ENCODE assay signal across 10 mouse cellular contexts in the genomic region with DNA sequence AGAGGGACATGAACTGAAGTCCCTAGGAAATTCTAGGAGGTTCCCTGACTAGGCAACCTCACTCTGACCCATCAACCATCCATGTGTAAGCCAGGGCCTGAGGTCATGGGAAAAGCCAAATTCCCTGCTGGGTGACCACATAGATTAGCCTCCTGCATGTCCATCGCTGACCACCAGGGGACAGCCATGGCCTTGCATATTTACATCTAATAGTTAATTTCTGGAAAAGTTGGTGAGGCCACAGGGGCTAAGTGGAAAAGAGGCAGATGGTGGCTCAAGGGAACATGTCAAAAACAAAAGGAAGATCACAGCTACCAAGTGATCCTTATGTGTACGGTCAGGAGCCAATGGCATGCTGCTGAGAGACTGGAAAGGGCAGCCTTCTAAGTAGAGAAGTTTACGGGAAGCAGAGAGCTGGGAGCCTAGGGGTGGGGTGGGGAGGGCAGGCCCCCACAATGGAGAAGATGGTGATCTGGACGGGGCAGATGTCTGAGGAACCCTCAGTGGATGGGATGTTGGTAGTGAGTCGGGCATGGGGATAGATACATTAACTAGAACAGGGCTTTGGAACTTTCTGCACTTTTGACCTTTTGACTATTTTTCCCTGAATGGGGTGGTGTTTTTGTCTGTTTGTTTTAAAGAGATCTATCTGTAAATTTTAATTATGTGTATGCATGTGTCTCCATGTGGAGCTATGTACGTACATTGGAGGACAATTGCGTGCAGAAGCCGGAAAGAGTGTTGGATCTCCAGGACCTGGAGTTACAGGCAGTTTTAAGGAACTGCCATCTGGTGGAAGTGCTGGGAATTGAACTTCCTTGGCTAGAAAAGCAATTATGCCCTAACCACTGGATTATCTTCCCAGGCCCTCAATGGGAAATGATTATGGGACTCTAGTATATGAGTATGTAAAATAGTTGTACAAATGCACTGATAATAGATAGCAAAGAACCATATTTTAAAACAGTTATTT. TPM values are rescaled to one million over a fixed set of nuclear protein-coding genes. Genes with fewer than 3 reads are reported as not detected.
DNase-seq lines count a peak whose midpoint lies in the region; ATAC-seq and TF ChIP-seq lines count a peak whose summit lies in the region.
"Had no signal": no experiment of that assay in that cellular context is flagged by ENCODE, and none has a peak within 500 bp of the region (broad histone marks: within the 10 kb centered on the region; RNA-seq: fewer than 3 reads in every experiment).

No protein-coding gene starts in this region.

- H3K36me3 ChIP-seq in embryonic facial prominence, embryonic 10.5 days (replicated peaks), result no peaks in the 10 kb centered on the region
- H3K36me3 ChIP-seq in lung, postnatal 0 days (ENCODE audit: insufficient read depth, low read length), result no peaks in the 10 kb centered on the region
- H3K36me3 ChIP-seq: heart, embryonic 15.5 days had no signal

- peak; percentile 27 for DNase-seq in cerebellum, adult 11 months
- DNase-seq in urinary bladder, postnatal 14 days (ENCODE audit: low spot score), result peak; percentile 68
- DNase-seq in urinary bladder, adult 2 months (ENCODE audit: low spot score), result no peak
- peak; percentile 65 for DNase-seq in embryonic facial prominence, embryonic 10.5 days (ENCODE audit: low spot score)
- DNase-seq in kidney, adult 8-10 months, result peak; percentile 42 to 61
- DNase-seq in lung, postnatal 0 days (ENCODE audit: low spot score), result peak; percentile 76
- DNase-seq in testis, postnatal 14 days (ENCODE audit: low spot score), result peak; percentile 46

- no peak overlapping the region for H3K27ac ChIP-seq in embryonic facial prominence, embryonic 10.5 days (replicated peaks)
- no peak overlapping the region for H3K27ac ChIP-seq in lung, postnatal 0 days (ENCODE audit: low read length)
- H3K27ac ChIP-seq: heart, embryonic 15.5 days had no signal

- ATAC-seq in cerebellum, adult (ENCODE audit: insufficient number of reproducible peaks, low FRiP score, low TSS enrichment), result no peak
- peak; percentile 79 for ATAC-seq in lung, postnatal 0 days

- no peak overlapping the region for H3K9ac ChIP-seq in lung, postnatal 0 days (replicated peaks; ENCODE audit: low read depth)
- H3K9ac ChIP-seq: heart, embryonic 15.5 days had no signal

- peak; percentile 98 for TF ChIP-seq CTCF in lung, postnatal 0 days (IDR thresholded peaks at IDR 0.05)

- no peaks in the 10 kb centered on the region for H3K9me3 ChIP-seq in embryonic facial prominence, embryonic 10.5 days
- no peaks in the 10 kb centered on the region for H3K9me3 ChIP-seq in lung, postnatal 0 days (ENCODE audit: low read length)
- H3K9me3 ChIP-seq: heart, embryonic 15.5 days had no signal

- no peak overlapping the region for H3K4me2 ChIP-seq in lung, postnatal 0 days (replicated peaks; ENCODE audit: low read depth, low read length)
- H3K4me2 ChIP-seq: heart, embryonic 15.5 days had no signal

- H3K4me1 ChIP-seq in embryonic facial prominence, embryonic 10.5 days, result peaks cover 6% of the 10 kb centered on the region; the same call in 1 of the 2 replicates
- no peaks in the 10 kb centered on the region for H3K4me1 ChIP-seq in lung, postnatal 0 days (ENCODE audit: insufficient read depth, low read depth, low read length)

- TF ChIP-seq EP300 in lung, postnatal 0 days (IDR thresholded peaks at IDR 0.05), result no peak

- H3K27me3 ChIP-seq in embryonic facial prominence, embryonic 10.5 days (replicated peaks; ENCODE audit: low read depth, poor library complexity, severe bottlenecking), result no peaks in the 10 kb centered on the region
- no peaks in the 10 kb centered on the region for H3K27me3 ChIP-seq in lung, postnatal 0 days (replicated peaks; ENCODE audit: insufficient read depth, low read length)
- H3K27me3 ChIP-seq: heart, embryonic 15.5 days had no signal

- no peak overlapping the region for H3K4me3 ChIP-seq in embryonic facial prominence, embryonic 10.5 days
- H3K4me3 ChIP-seq in lung, postnatal 0 days (ENCODE audit: low read depth, low read length), result no peak overlapping the region
- H3K4me3 ChIP-seq: heart, embryonic 15.5 days; myocyte had no signal

- 52% methylated on average over 8 of the region's 8 CpGs for WGBS in embryonic facial prominence, embryonic 10.5 days
- 29% methylated on average over 8 of the region's 8 CpGs for WGBS in lung, postnatal 0 days

RNA-seq across cellular contexts. Expression of a gene that starts 6.3 kb away (rescaled TPM):
- not detected in 2 replicates for polyA plus RNA-seq in urinary bladder, adult 2 months (2012; rRNA removed)
- not detected in 2 replicates for polyA plus RNA-seq in embryonic facial prominence, embryonic 10.5 days (2016; fragmentation: Nextera tagmentation; extraction: Ambion mirVana)
- not detected in 2 replicates for polyA plus RNA-seq in lung, postnatal 0 days (2015; fragmentation: Nextera tagmentation; extraction: Ambion mirVana)
- polyA plus RNA-seq: heart, embryonic 15.5 days; myocyte had no signal

RNA-seq across cellular contexts. Expression of a gene that starts 6.5 kb away (rescaled TPM):
- polyA plus RNA-seq in urinary bladder, adult 2 months (2012; rRNA removed), result not detected in 2 replicates
- polyA plus RNA-seq in embryonic facial prominence, embryonic 10.5 days (2016; fragmentation: Nextera tagmentation; extraction: Ambion mirVana), result not detected in 2 replicates
- polyA plus RNA-seq in lung, postnatal 0 days (2015; fragmentation: Nextera tagmentation; extraction: Ambion mirVana), result 0.25 TPM in 1 of 2 replicates, not detected in the other
- polyA plus RNA-seq: heart, embryonic 15.5 days; myocyte had no signal

RNA-seq across cellular contexts. Expression of a gene that starts 6.5 kb away (rescaled TPM):
- not detected in 2 replicates for polyA plus RNA-seq in urinary bladder, adult 2 months (2012; rRNA removed)
- not detected in 2 replicates for polyA plus RNA-seq in embryonic facial prominence, embryonic 10.5 days (2016; fragmentation: Nextera tagmentation; extraction: Ambion mirVana)
- not detected in 2 replicates for polyA plus RNA-seq in lung, postnatal 0 days (2015; fragmentation: Nextera tagmentation; extraction: Ambion mirVana)
- polyA plus RNA-seq: heart, embryonic 15.5 days; myocyte had no signal

RNA-seq across cellular contexts. Expression of a gene that starts 30.2 kb away (rescaled TPM):
- polyA plus RNA-seq in urinary bladder, adult 2 months (2012; rRNA removed), result 0.04 and 0.28 TPM in 2 replicates
- 3.2 and 3.6 TPM in 2 replicates for polyA plus RNA-seq in embryonic facial prominence, embryonic 10.5 days (2016; fragmentation: Nextera tagmentation; extraction: Ambion mirVana)
- 0.40 and 0.63 TPM in 2 replicates for polyA plus RNA-seq in lung, postnatal 0 days (2015; fragmentation: Nextera tagmentation; extraction: Ambion mirVana)

RNA-seq across cellular contexts. Expression of a gene that starts 30.5 kb away (rescaled TPM):
- polyA plus RNA-seq in urinary bladder, adult 2 months (2012; rRNA removed), result 0.67 and 1.1 TPM in 2 replicates
- 0.45 TPM in 1 of 2 replicates, not detected in the other for polyA plus RNA-seq in embryonic facial prominence, embryonic 10.5 days (2016; fragmentation: Nextera tagmentation; extraction: Ambion mirVana)
- not detected in 2 replicates for polyA plus RNA-seq in lung, postnatal 0 days (2015; fragmentation: Nextera tagmentation; extraction: Ambion mirVana)
- polyA plus RNA-seq: heart, embryonic 15.5 days had no signal
